11 mouse cellular contexts compared by ENCODE assay signal in genomic region chr16:72794692-72795378, GRCm38 (mm10).
DNase-seq lines count a peak whose midpoint lies in the region; ATAC-seq and TF ChIP-seq lines count a peak whose summit lies in the region.
"Had no signal": no experiment of that assay in that cellular context is flagged by ENCODE, and none has a peak within 500 bp of the region (broad histone marks: within the 10 kb centered on the region; RNA-seq: fewer than 3 reads in every experiment).

No protein-coding gene starts in this region.

- ATAC-seq in forebrain, embryonic 13.5 days = peak; percentile 60; the same call in 1 of the 2 replicates
- no peak for ATAC-seq in forebrain, embryonic 11.5 days (replicated peaks; ENCODE audit: low FRiP score)
- ATAC-seq in stomach, embryonic 14.5 days (ENCODE audit: insufficient number of reproducible peaks, insufficient read depth, low FRiP score, low read depth) = no peak
- no peak for ATAC-seq in stomach, postnatal 0 days (ENCODE audit: low FRiP score, low TSS enrichment)

- intact Hi-C loops in heart, postnatal 14 days (cut with DNase I) = no loop called here

- TF ChIP-seq EP300 in stomach, postnatal 0 days (optimal IDR thresholded peaks at IDR 0.05) = no peak

- H3K4me1 ChIP-seq in forebrain, embryonic 13.5 days = 0 out of 2 replicates have a peak, but pooled peaks cover 9% of the 10 kb centered on the region
- no peaks in the 10 kb centered on the region for H3K4me1 ChIP-seq in forebrain, embryonic 11.5 days (replicated peaks; ENCODE audit: control insufficient read depth, insufficient read depth, low read length)
- peaks cover 14% of the 10 kb centered on the region for H3K4me1 ChIP-seq in stomach, embryonic 14.5 days (ENCODE audit: control insufficient read depth, insufficient read depth, low read length)
- no peaks in the 10 kb centered on the region for H3K4me1 ChIP-seq in stomach, postnatal 0 days (replicated peaks; ENCODE audit: control insufficient read depth, insufficient read depth)
- H3K4me1 ChIP-seq: megakaryocyte, embryonic 14.5 days had no signal

- no peak for TF ChIP-seq CTCF in stomach, postnatal 0 days (IDR thresholded peaks at IDR 0.05; ENCODE audit: low read depth)
- TF ChIP-seq CTCF in layer of hippocampus, adult 2 months (conservative IDR thresholded peaks at IDR 0.05) = no peak

- H3K9ac ChIP-seq in forebrain, embryonic 13.5 days = no peak overlapping the region
- H3K9ac ChIP-seq in forebrain, embryonic 11.5 days (ENCODE audit: low read length) = no peak overlapping the region
- H3K9ac ChIP-seq in stomach, embryonic 14.5 days (replicated peaks; ENCODE audit: low read depth, low read length) = no peak overlapping the region
- H3K9ac ChIP-seq in stomach, postnatal 0 days (ENCODE audit: low read length) = no peak overlapping the region

- no peak overlapping the region for H3K27ac ChIP-seq in forebrain, embryonic 13.5 days
- H3K27ac ChIP-seq in forebrain, embryonic 11.5 days (ENCODE audit: low read depth, low read length) = no peak overlapping the region
- peak overlapping the region; percentile 10; the same call in 1 of the 2 replicates for H3K27ac ChIP-seq in stomach, embryonic 14.5 days (ENCODE audit: low read length)
- H3K27ac ChIP-seq in stomach, postnatal 0 days (replicated peaks) = no peak overlapping the region
- H3K27ac ChIP-seq in layer of hippocampus, adult 2 months = peak overlapping the region; percentile 81

- no peak for DNase-seq in forebrain, embryonic 11.5 days (ENCODE audit: low spot score)
- DNase-seq in stomach, postnatal 0 days (ENCODE audit: low spot score) = no peak
- peak; percentile 68 to 75 for DNase-seq in layer of hippocampus, adult 2 months (ENCODE audit: low spot score in 2 of 2)
- DNase-seq in testis, postnatal 14 days (ENCODE audit: low spot score) = no peak
- no peak for DNase-seq in left cerebral cortex, adult 11 months (ENCODE audit: low spot score)
- no peak for DNase-seq in heart, postnatal 14 days
- DNase-seq: heart, postnatal 4 days; right cerebral cortex, adult 18-20 months had no signal

- H3K4me2 ChIP-seq in forebrain, embryonic 13.5 days = no peak overlapping the region
- H3K4me2 ChIP-seq in forebrain, embryonic 11.5 days (ENCODE audit: low read depth, low read length, severe bottlenecking) = no peak overlapping the region
- no peak overlapping the region for H3K4me2 ChIP-seq in stomach, embryonic 14.5 days (replicated peaks; ENCODE audit: low read depth, low read length)
- no peak overlapping the region for H3K4me2 ChIP-seq in stomach, postnatal 0 days (replicated peaks; ENCODE audit: low read depth)

- H3K4me3 ChIP-seq in forebrain, embryonic 13.5 days = no peak overlapping the region
- H3K4me3 ChIP-seq in forebrain, embryonic 11.5 days (ENCODE audit: low read depth, low read length) = no peak overlapping the region
- no peak overlapping the region for H3K4me3 ChIP-seq in stomach, embryonic 14.5 days (ENCODE audit: low read depth, low read length)
- H3K4me3 ChIP-seq in stomach, postnatal 0 days (ENCODE audit: low read depth, low read length) = no peak overlapping the region
- H3K4me3 ChIP-seq in layer of hippocampus, adult 2 months = no peak overlapping the region
- H3K4me3 ChIP-seq: megakaryocyte, embryonic 14.5 days had no signal

- no peaks in the 10 kb centered on the region for H3K36me3 ChIP-seq in forebrain, embryonic 13.5 days (ENCODE audit: poor library complexity, severe bottlenecking)
- no peaks in the 10 kb centered on the region for H3K36me3 ChIP-seq in forebrain, embryonic 11.5 days (ENCODE audit: control insufficient read depth, insufficient read depth, low read length)
- H3K36me3 ChIP-seq in stomach, embryonic 14.5 days (ENCODE audit: control insufficient read depth, insufficient read depth, low read length) = no peaks in the 10 kb centered on the region
- no peaks in the 10 kb centered on the region for H3K36me3 ChIP-seq in stomach, postnatal 0 days (ENCODE audit: control insufficient read depth, insufficient read depth, low read length)

- H3K9me3 ChIP-seq in forebrain, embryonic 13.5 days (replicated peaks) = no peaks in the 10 kb centered on the region
- no peaks in the 10 kb centered on the region for H3K9me3 ChIP-seq in forebrain, embryonic 11.5 days (ENCODE audit: control insufficient read depth, low read length)
- H3K9me3 ChIP-seq in stomach, embryonic 14.5 days (ENCODE audit: control insufficient read depth, low read depth, low read length) = no peaks in the 10 kb centered on the region
- H3K9me3 ChIP-seq in stomach, postnatal 0 days (ENCODE audit: control insufficient read depth, low read length) = no peaks in the 10 kb centered on the region

- WGBS in forebrain, embryonic 13.5 days = 62% methylated on average over 6 of the region's 6 CpGs
- 73% methylated on average over 6 of the region's 6 CpGs for WGBS in forebrain, embryonic 11.5 days
- WGBS in stomach, embryonic 14.5 days = 58% methylated on average over 6 of the region's 6 CpGs
- 57% methylated on average over 6 of the region's 6 CpGs for WGBS in stomach, postnatal 0 days

- H3K27me3 ChIP-seq in forebrain, embryonic 13.5 days = no peaks in the 10 kb centered on the region
- no peaks in the 10 kb centered on the region for H3K27me3 ChIP-seq in forebrain, embryonic 11.5 days (ENCODE audit: control insufficient read depth, insufficient read depth, low read length)
- H3K27me3 ChIP-seq in stomach, embryonic 14.5 days (ENCODE audit: control insufficient read depth, insufficient read depth, low read length) = no peaks in the 10 kb centered on the region
- no peaks in the 10 kb centered on the region for H3K27me3 ChIP-seq in stomach, postnatal 0 days (ENCODE audit: control insufficient read depth, insufficient read depth, low read length)
- H3K27me3 ChIP-seq: megakaryocyte, embryonic 14.5 days had no signal

Comparison
In these comparisons a context has a peak if more than half of its experiments do, and no peak if none do; other contexts are left out.
1. H3K27ac ChIP-seq: peak in stomach, embryonic 14.5 days (single experiment) and layer of hippocampus, adult 2 months (single experiment); none in forebrain, embryonic 13.5 days (single experiment), forebrain, embryonic 11.5 days (single experiment) and stomach, postnatal 0 days (single experiment).
2. DNase-seq: peak in layer of hippocampus, adult 2 months (2 of 2); none in forebrain, embryonic 11.5 days (single experiment), stomach, postnatal 0 days (single experiment), testis, postnatal 14 days (single experiment), left cerebral cortex, adult 11 months (single experiment) and heart, postnatal 14 days (0 of 2).